Mouse (Mus musculus) right cerebral cortex, adult 2 months (tissue): Measurements from ENCODE around the gene Ccdc62.

Experiments used
- DNase-seq, 2 experiments: peaks; one replicate each; pipeline ENCODE4 v3.0.0; 2021 to 2022; ENCODE audit warnings: low spot score in 2 of 2

Ccdc62 gene

GRCm38 (mm10) chr5:123930508-123930989, at the start of gene Ccdc62:
Gene Ccdc62, plus strand, starts transcription at chr5:123930679.
- DNase-seq = peak; percentile 89 to 91

- DNase-seq = no peak
Measured at GRCm38 (mm10) chr5:123880778-123881177, 49.7 kb upstream of the Ccdc62 start.

- DNase-seq = peak in 1 of 2 experiments; percentile 25
Measured at GRCm38 (mm10) chr5:123883891-123884290, 46.6 kb upstream of the Ccdc62 start.

GRCm38 (mm10) chr5:123884332-123884731, 46.1 kb upstream of the Ccdc62 start:
- no peak for DNase-seq

GRCm38 (mm10) chr5:123886365-123886764, 44.1 kb upstream of the Ccdc62 start:
- DNase-seq = no peak

GRCm38 (mm10) chr5:123890312-123890711, 40.2 kb upstream of the Ccdc62 start:
- DNase-seq = no peak

- no peak for DNase-seq
Measured at GRCm38 (mm10) chr5:123890987-123891386, 39.5 kb upstream of the Ccdc62 start.

- DNase-seq = peak in 1 of 2 experiments; percentile 30
Measured at GRCm38 (mm10) chr5:123891669-123892068, 38.8 kb upstream of the Ccdc62 start.

- no peak for DNase-seq
Measured at GRCm38 (mm10) chr5:123893520-123893919, 37.0 kb upstream of the Ccdc62 start.

- no peak for DNase-seq
Measured at GRCm38 (mm10) chr5:123896395-123896794, 34.1 kb upstream of the Ccdc62 start.

GRCm38 (mm10) chr5:123897352-123897751, 33.1 kb upstream of the Ccdc62 start:
- DNase-seq = no peak

GRCm38 (mm10) chr5:123904059-123904672, 26.3 kb upstream of the Ccdc62 start:
- no peak for DNase-seq

- DNase-seq = no peak
Measured at GRCm38 (mm10) chr5:123906146-123906975, 24.1 kb upstream of the Ccdc62 start.

GRCm38 (mm10) chr5:123906976-123907630, 23.4 kb upstream of the Ccdc62 start, which contains the start of gene Denr:
Gene Denr, plus strand, starts transcription at chr5:123907175.
- peak; percentile 97 to 99 for DNase-seq

- DNase-seq = no peak
Measured at GRCm38 (mm10) chr5:123907631-123907977, 22.9 kb upstream of the Ccdc62 start.

- no peak for DNase-seq
Measured at GRCm38 (mm10) chr5:123914852-123915251, 15.6 kb upstream of the Ccdc62 start.

- DNase-seq = no peak
Measured at GRCm38 (mm10) chr5:123922112-123922511, 8.4 kb upstream of the Ccdc62 start.

- no peak for DNase-seq
Measured at GRCm38 (mm10) chr5:123927118-123927517, 3.4 kb upstream of the Ccdc62 start, which contains the start of gene Gm43518. Gene Gm43518, plus strand, starts transcription at chr5:123927418.

- no peak for DNase-seq
Measured at GRCm38 (mm10) chr5:123931131-123931530, 652 bp downstream of the Ccdc62 start.

- no peak for DNase-seq
Measured at GRCm38 (mm10) chr5:123932927-123933326, 2.4 kb downstream of the Ccdc62 start.

- no peak for DNase-seq
Measured at GRCm38 (mm10) chr5:123933556-123933955, 3.1 kb downstream of the Ccdc62 start.

GRCm38 (mm10) chr5:123933957-123934591, 3.6 kb downstream of the Ccdc62 start:
- no peak for DNase-seq
